Comparison of ENCODE assay signal across 15 mouse cellular contexts in genomic region chr5:76055849-76056248, GRCm38 (mm10).
"Had no signal": no experiment of that assay in that cellular context is flagged by ENCODE, and none has a peak within 500 bp of the region (broad histone marks: within the 10 kb centered on the region; RNA-seq: fewer than 3 reads in every experiment).

No protein-coding gene starts in this region.

- H3K4me3 ChIP-seq: neural tube, embryonic 15.5 days; stomach, embryonic 15.5 days had no signal

- H3K27me3 ChIP-seq: neural tube, embryonic 15.5 days; stomach, embryonic 15.5 days had no signal

- H3K27ac ChIP-seq: neural tube, embryonic 15.5 days; stomach, embryonic 15.5 days; stomach, postnatal 0 days had no signal

- H3K36me3 ChIP-seq: neural tube, embryonic 15.5 days; stomach, embryonic 15.5 days had no signal

- H3K9ac ChIP-seq: neural tube, embryonic 15.5 days; stomach, embryonic 15.5 days had no signal

- H3K4me1 ChIP-seq: neural tube, embryonic 15.5 days; stomach, embryonic 15.5 days had no signal

- H3K4me2 ChIP-seq: neural tube, embryonic 15.5 days; stomach, embryonic 15.5 days had no signal

- H3K9me3 ChIP-seq: neural tube, embryonic 15.5 days; stomach, embryonic 15.5 days had no signal

- DNase-seq: retina, postnatal 1 day; right cerebral cortex, adult 18-20 months; right cerebral cortex, postnatal 14 days; right cerebral cortex, postnatal 25 days; right cerebral cortex, postnatal 4 days; spleen, adult 18-20 months; thymus, adult 18-20 months; thymus, adult 2 months; thymus, postnatal 14 days; thymus, postnatal 25 days; thymus, postnatal 36 days; thymus, postnatal 4 days had no signal
